Mouse (Mus musculus) adrenal gland, adult 8-10 months (tissue): ENCODE measurements at regions not wholly inside any gene's neighbourhood (a gene's known extent, or its start where the extent isn't known, plus 50 kb on each side); places are given as distances from the start of the nearest gene placed in this dataset.
A peak's percentile ranks its signal among the peaks of the same experiment; 100 is the strongest.

Source experiments
- DNase-seq: peaks from one replicate; pipeline ENCODE4 v3.0.0; 2022

- no peak for DNase-seq
These were observed 1543.4 kb upstream of the Tenm3 start for GRCm38 (mm10) chr8:50387189-50387588.

- no peak for DNase-seq
These were observed 1539.9 kb upstream of the Tenm3 start for GRCm38 (mm10) chr8:50383697-50384096.

DNA sequence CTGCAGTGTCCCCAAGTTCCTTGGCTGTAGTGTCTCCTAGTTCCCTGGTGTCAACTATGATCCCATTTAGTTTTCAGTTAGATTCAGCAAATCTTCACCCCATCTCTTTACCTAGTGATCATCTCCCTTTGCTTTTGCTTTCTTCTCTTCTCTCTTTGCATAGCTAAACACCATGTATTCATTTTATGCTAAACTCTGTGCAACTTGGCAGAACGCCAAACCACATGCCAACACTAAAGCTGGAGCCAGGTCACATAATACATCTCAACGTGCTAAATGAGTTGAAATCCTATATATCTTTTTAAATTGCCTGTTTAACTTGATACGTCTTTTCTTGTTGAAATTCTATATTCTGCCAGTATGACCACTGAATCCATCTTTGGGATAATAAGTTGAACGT lies 1536.0 kb upstream of the Tenm3 start:
- no peak for DNase-seq

DNA sequence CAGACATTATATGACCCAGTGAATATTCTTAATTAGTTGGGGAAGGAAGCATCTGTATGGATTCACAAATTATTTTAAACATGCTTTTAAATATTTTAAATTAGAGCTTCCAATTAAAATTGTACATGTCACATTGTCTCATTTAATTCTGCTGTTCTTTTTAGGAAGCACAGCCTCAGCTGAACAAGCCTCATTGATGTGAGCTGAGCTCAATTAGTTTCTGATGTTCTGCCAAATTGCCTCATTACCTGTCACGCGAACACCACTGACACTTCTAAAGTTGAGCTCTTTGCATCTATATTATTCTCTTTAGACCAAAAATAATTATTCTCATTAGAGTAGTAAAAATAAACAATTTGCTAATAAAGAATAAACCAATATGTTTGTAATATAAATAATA lies 1530.0 kb upstream of the Tenm3 start:
- DNase-seq: no peak

- DNase-seq: no peak
These were observed 1482.7 kb upstream of the Tenm3 start for GRCm38 (mm10) chr8:50326485-50326884.

DNA sequence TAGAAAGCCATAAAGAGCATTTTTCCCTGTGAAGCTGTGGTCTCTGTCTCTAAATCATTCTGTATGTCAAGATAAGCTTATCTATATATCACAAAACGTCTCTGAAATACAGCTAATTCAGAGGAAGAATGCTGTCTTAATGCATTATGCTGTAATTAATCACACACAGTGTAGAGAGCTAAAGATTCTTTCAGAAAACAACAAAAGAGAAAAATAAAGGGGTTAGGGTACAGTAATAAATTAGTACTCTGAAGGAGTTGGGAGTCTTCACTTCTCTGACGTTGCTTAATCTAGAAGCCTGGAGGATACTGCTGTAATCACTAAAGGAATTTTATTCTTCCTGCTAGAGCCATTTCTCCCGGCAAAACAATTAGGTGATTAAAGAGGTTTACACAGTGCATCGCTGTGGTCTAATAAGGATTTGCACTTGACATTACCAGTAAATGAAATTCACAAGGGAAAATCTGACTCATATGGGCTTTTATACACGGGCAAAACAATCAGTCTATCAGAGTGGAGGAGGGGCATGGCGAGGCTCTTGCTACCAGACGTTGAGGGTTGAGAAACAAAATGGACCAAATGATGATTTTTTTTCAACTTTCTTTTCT lies 1477.7 kb upstream of the Tenm3 start:
- DNase-seq: no peak

DNA sequence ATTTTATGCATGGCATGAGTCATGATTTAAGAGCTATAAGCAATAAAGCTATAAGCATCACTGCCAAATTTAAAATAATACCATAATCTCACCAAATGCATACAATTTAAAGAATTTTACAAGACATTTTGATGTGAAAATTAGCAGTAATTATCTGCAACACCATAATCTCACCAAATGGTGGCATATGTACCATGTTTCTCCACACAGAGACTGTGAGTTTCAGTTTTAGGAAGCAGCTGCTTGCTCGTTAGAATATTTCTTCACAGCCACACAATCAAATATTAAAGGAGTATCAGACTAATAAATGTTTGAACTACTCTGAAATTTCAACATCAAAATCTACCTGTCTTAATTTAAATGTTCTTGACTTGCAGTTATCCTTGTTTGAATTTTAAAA lies 1472.9 kb upstream of the Tenm3 start:
- no peak for DNase-seq

GRCm38 (mm10) chr8:50310308-50310707 lies 1466.6 kb upstream of the Tenm3 start:
- no peak for DNase-seq

DNA sequence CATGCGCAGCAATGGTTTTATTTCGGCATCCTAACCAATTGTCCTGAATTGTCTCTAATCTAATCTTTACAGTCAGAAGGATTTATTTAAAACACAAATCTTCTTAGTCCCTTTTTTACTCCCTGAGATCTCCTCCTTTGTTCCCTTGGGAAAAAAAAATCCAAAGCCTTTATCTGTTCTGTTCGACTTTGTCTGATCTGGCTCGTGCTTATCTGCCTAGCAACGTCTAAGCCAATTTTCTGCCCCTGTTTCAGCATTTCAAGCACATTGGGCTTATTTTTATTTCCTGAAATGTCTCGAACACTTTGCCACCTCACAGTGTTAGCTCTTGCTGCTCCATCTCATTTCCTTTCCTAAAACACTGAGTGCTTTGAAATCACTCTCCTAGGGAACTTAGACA lies 1456.6 kb upstream of the Tenm3 start:
- DNase-seq: no peak

GRCm38 (mm10) chr8:50293501-50293900 lies 1449.8 kb upstream of the Tenm3 start:
- DNase-seq: no peak

- DNase-seq: peak; percentile 3
These were observed 1448.4 kb upstream of the Tenm3 start for GRCm38 (mm10) chr8:50292158-50292557.

- no peak for DNase-seq
These were observed 1432.6 kb upstream of the Tenm3 start for GRCm38 (mm10) chr8:50276346-50276745.

DNA sequence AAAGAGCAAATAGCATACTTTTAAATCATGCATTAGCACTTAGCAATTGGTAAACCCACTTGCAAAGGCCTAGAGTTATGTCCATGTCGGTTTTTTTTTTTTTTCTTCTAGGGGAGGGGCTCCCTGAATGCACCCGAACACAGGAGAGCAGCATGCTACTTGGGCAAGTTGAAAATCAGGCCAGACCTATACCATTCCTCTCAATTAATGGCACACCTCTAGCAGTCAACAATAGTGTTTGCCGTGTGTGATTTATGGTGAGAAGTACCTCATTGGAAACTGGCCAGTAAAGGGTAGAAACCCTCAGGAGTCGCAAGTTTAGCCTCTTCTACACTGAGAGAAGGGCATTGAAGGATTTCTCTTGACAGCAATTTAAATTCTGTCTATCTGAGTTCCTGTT lies 1421.0 kb upstream of the Tenm3 start:
- DNase-seq: no peak
